Mouse (Mus musculus): ENCODE data around the gene Sohlh1.

DNA sequence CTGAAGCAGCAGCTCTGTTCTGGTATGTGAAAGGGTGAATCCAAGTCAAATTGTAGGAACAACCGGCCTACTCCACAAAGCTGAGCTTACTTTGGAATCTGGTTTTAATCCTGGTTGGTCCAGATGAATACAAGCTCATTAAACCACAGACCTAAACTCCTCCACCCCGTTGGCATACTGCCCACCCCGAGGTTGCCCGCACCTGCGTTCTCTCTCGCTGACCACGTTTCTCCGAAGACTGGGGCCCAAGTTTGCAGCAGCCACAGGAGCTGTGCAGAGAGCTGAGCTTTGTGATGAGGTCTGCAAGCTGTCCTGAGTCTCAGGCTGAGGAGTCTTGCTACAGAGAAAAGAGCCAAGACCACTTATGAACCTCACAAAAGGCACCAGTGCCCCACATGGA lies 532 bp downstream of the Sohlh1 start:
- TF ChIP-seq EP300 (IDR thresholded peaks at IDR 0.05) (no peak), CTCF (IDR thresholded peaks at IDR 0.05) (no peak)

Data from lung, postnatal 0 days (tissue).